ENCODE assay signal across 7 mouse cellular contexts in genomic region chr7:4996934-4997333, GRCm38 (mm10). TPM values are rescaled to one million over a fixed set of nuclear protein-coding genes. Genes with fewer than 3 reads are reported as not detected.
A peak's percentile ranks its signal among the peaks of the same experiment; 100 is the strongest.
DNase-seq lines count a peak whose midpoint lies in the region; ATAC-seq and TF ChIP-seq lines count a peak whose summit lies in the region.

No protein-coding gene starts in this region.

- ATAC-seq in liver, embryonic 11.5 days (replicated peaks; ENCODE audit: low FRiP score), result no peak
- no peak for ATAC-seq in intestine, embryonic 15.5 days
- ATAC-seq in neural tube, embryonic 15.5 days (ENCODE audit: low FRiP score), result no peak
- ATAC-seq in activated CD4-positive, CD25-positive, alpha-beta regulatory T cell, adult 4 months, result no peak

- 63% methylated on average over 6 of the region's 8 CpGs for WGBS in liver, embryonic 11.5 days
- WGBS in intestine, embryonic 15.5 days, result 66% methylated on average over 8 of the region's 8 CpGs
- WGBS in neural tube, embryonic 15.5 days, result 68% methylated on average over 6 of the region's 8 CpGs

- H3K4me2 ChIP-seq in liver, embryonic 11.5 days, result peak overlapping the region; percentile 65
- peak overlapping the region; percentile 80 for H3K4me2 ChIP-seq in intestine, embryonic 15.5 days (replicated peaks)
- H3K4me2 ChIP-seq in neural tube, embryonic 15.5 days, result peak overlapping the region; percentile 77

- peaks cover 5% of the 10 kb centered on the region; the same call in 1 of the 2 replicates for H3K4me1 ChIP-seq in liver, embryonic 11.5 days (replicated peaks; ENCODE audit: control insufficient read depth, insufficient read depth, low read length)
- no peaks in the 10 kb centered on the region for H3K4me1 ChIP-seq in embryonic fibroblast, embryonic 13.5 days (ENCODE audit: control insufficient read depth, insufficient read depth, low read length)
- peaks cover 16% of the 10 kb centered on the region for H3K4me1 ChIP-seq in intestine, embryonic 15.5 days (replicated peaks)
- peaks cover 41% of the 10 kb centered on the region for H3K4me1 ChIP-seq in neural tube, embryonic 15.5 days

- H3K27me3 ChIP-seq in liver, embryonic 11.5 days (replicated peaks; ENCODE audit: control insufficient read depth, insufficient read depth, low read length), result peaks cover 43% of the 10 kb centered on the region
- H3K27me3 ChIP-seq in intestine, embryonic 15.5 days (replicated peaks), result no peaks in the 10 kb centered on the region
- no peaks in the 10 kb centered on the region for H3K27me3 ChIP-seq in neural tube, embryonic 15.5 days (replicated peaks)

- no peak overlapping the region for H3K4me3 ChIP-seq in liver, embryonic 11.5 days (ENCODE audit: low read depth, low read length)
- peak overlapping the region; percentile 51 for H3K4me3 ChIP-seq in embryonic fibroblast, embryonic 13.5 days (ENCODE audit: insufficient read depth, low read length)
- H3K4me3 ChIP-seq in intestine, embryonic 15.5 days (replicated peaks), result peak overlapping the region; percentile 72; the same call in 1 of the 2 replicates
- H3K4me3 ChIP-seq in neural tube, embryonic 15.5 days (replicated peaks), result peak overlapping the region; percentile 73

- no peak for TF ChIP-seq CTCF in embryonic fibroblast, embryonic 13.5 days (IDR thresholded peaks at IDR 0.05; ENCODE audit: borderline replicate concordance, insufficient read depth, low read length)

- DNase-seq in liver, embryonic 11.5 days (ENCODE audit: low spot score), result no peak
- DNase-seq in liver, result no peak
- DNase-seq in right cerebral cortex, postnatal 4 days, result no peak

- H3K9me3 ChIP-seq in liver, embryonic 11.5 days (ENCODE audit: control insufficient read depth, low read length), result no peaks in the 10 kb centered on the region
- H3K9me3 ChIP-seq in intestine, embryonic 15.5 days, result no peaks in the 10 kb centered on the region
- no peaks in the 10 kb centered on the region for H3K9me3 ChIP-seq in neural tube, embryonic 15.5 days (replicated peaks)

- H3K9ac ChIP-seq in liver, embryonic 11.5 days (ENCODE audit: low read depth, low read length), result no peak overlapping the region
- no peak overlapping the region for H3K9ac ChIP-seq in intestine, embryonic 15.5 days
- peak overlapping the region; percentile 81 for H3K9ac ChIP-seq in neural tube, embryonic 15.5 days (replicated peaks)

- no peak for TF ChIP-seq POLR2A in embryonic fibroblast, embryonic 13.5 days (IDR thresholded peaks at IDR 0.05; ENCODE audit: low read depth, low read length)

- no peak overlapping the region for H3K27ac ChIP-seq in liver, embryonic 11.5 days (ENCODE audit: low read depth, low read length)
- peak overlapping the region; percentile 58 for H3K27ac ChIP-seq in embryonic fibroblast, embryonic 13.5 days (ENCODE audit: insufficient read depth, low read length)
- H3K27ac ChIP-seq in intestine, embryonic 15.5 days, result no peak overlapping the region; the same call in 1 of the 2 replicates
- H3K27ac ChIP-seq in neural tube, embryonic 15.5 days (replicated peaks), result peak overlapping the region; percentile 90

- H3K36me3 ChIP-seq in liver, embryonic 11.5 days (ENCODE audit: control insufficient read depth, insufficient read depth, low read length), result peaks cover 5% of the 10 kb centered on the region; the same call in 1 of the 2 replicates
- peaks cover 17% of the 10 kb centered on the region; the same call in 1 of the 2 replicates for H3K36me3 ChIP-seq in intestine, embryonic 15.5 days
- H3K36me3 ChIP-seq in neural tube, embryonic 15.5 days, result peaks cover 16% of the 10 kb centered on the region

RNA-seq across cellular contexts. Expression of gene Zfp579, which starts 1.0 kb away (rescaled TPM):
- 13.7 and 16.8 TPM in 2 replicates for polyA plus RNA-seq in liver, embryonic 11.5 days (2014; fragmentation: Nextera tagmentation; extraction: Ambion mirVana)
- 11.0 and 15.6 TPM in 2 replicates for polyA plus RNA-seq in embryonic fibroblast, embryonic 13.5 days (2011; ENCODE audit: insufficient read length, low read depth, missing spikeins)
- 22.2 and 24.6 TPM in 2 replicates for polyA plus RNA-seq in intestine, embryonic 15.5 days (2015; fragmentation: Nextera tagmentation; extraction: Ambion mirVana)
- polyA plus RNA-seq in neural tube, embryonic 15.5 days (2015; fragmentation: Nextera tagmentation; extraction: Ambion mirVana), result 49.6 and 57.0 TPM in 2 replicates
- polyA plus RNA-seq in activated CD4-positive, CD25-positive, alpha-beta regulatory T cell, adult 4 months (2017; shearing (Covaris generic)), result 1 to 10 TPM; 2.9 to 5.3 TPM

RNA-seq across cellular contexts. Expression of gene Zfp524, which starts 17.3 kb away (rescaled TPM):
- polyA plus RNA-seq in liver, embryonic 11.5 days (2014; fragmentation: Nextera tagmentation; extraction: Ambion mirVana), result 13.9 and 14.0 TPM in 2 replicates
- 8.7 and 10.5 TPM in 2 replicates for polyA plus RNA-seq in embryonic fibroblast, embryonic 13.5 days (2011; ENCODE audit: insufficient read length, low read depth, missing spikeins)
- 20.2 and 21.4 TPM in 2 replicates for polyA plus RNA-seq in intestine, embryonic 15.5 days (2015; fragmentation: Nextera tagmentation; extraction: Ambion mirVana)
- 7.3 and 9.9 TPM in 2 replicates for polyA plus RNA-seq in neural tube, embryonic 15.5 days (2015; fragmentation: Nextera tagmentation; extraction: Ambion mirVana)
- 10 to 100 TPM; 33.3 to 55.4 TPM for polyA plus RNA-seq in activated CD4-positive, CD25-positive, alpha-beta regulatory T cell, adult 4 months (2017; shearing (Covaris generic))

RNA-seq across cellular contexts. Expression of gene Fiz1, which starts 17.6 kb away (rescaled TPM):
- polyA plus RNA-seq in liver, embryonic 11.5 days (2014; fragmentation: Nextera tagmentation; extraction: Ambion mirVana), result 37.1 and 40.8 TPM in 2 replicates
- 23.6 and 27.5 TPM in 2 replicates for polyA plus RNA-seq in embryonic fibroblast, embryonic 13.5 days (2011; ENCODE audit: insufficient read length, low read depth, missing spikeins)
- 37.0 and 38.5 TPM in 2 replicates for polyA plus RNA-seq in intestine, embryonic 15.5 days (2015; fragmentation: Nextera tagmentation; extraction: Ambion mirVana)
- 37.0 TPM in 2 replicates for polyA plus RNA-seq in neural tube, embryonic 15.5 days (2015; fragmentation: Nextera tagmentation; extraction: Ambion mirVana)
- 10 to 100 TPM in 1 of 2 experiments, 1 to 10 TPM in 1; 8.1 to 10.1 TPM for polyA plus RNA-seq in activated CD4-positive, CD25-positive, alpha-beta regulatory T cell, adult 4 months (2017; shearing (Covaris generic))

RNA-seq across cellular contexts. Expression of gene Gm44973, which starts 18.4 kb away (rescaled TPM):
- polyA plus RNA-seq in liver, embryonic 11.5 days (2014; fragmentation: Nextera tagmentation; extraction: Ambion mirVana), result 1.8 and 3.3 TPM in 2 replicates
- polyA plus RNA-seq in embryonic fibroblast, embryonic 13.5 days (2011; ENCODE audit: insufficient read length, low read depth, missing spikeins), result not detected in 2 replicates
- 1.6 TPM in 2 replicates for polyA plus RNA-seq in intestine, embryonic 15.5 days (2015; fragmentation: Nextera tagmentation; extraction: Ambion mirVana)
- polyA plus RNA-seq in neural tube, embryonic 15.5 days (2015; fragmentation: Nextera tagmentation; extraction: Ambion mirVana), result 0.15 and 1.4 TPM in 2 replicates
- polyA plus RNA-seq in activated CD4-positive, CD25-positive, alpha-beta regulatory T cell, adult 4 months (2017; shearing (Covaris generic)), result 10 to 100 TPM in 1 of 2 experiments, 1 to 10 TPM in 1; 5.6 to 19.0 TPM

RNA-seq across cellular contexts. Expression of gene Zfp865, which starts 23.2 kb away (rescaled TPM):
- polyA plus RNA-seq in liver, embryonic 11.5 days (2014; fragmentation: Nextera tagmentation; extraction: Ambion mirVana), result 3.5 and 4.5 TPM in 2 replicates
- polyA plus RNA-seq in embryonic fibroblast, embryonic 13.5 days (2011; ENCODE audit: insufficient read length, low read depth, missing spikeins), result 23.4 and 29.4 TPM in 2 replicates
- polyA plus RNA-seq in intestine, embryonic 15.5 days (2015; fragmentation: Nextera tagmentation; extraction: Ambion mirVana), result 5.5 and 5.6 TPM in 2 replicates
- polyA plus RNA-seq in neural tube, embryonic 15.5 days (2015; fragmentation: Nextera tagmentation; extraction: Ambion mirVana), result 6.4 and 7.0 TPM in 2 replicates
- 1 to 10 TPM; 3.5 to 5.3 TPM for polyA plus RNA-seq in activated CD4-positive, CD25-positive, alpha-beta regulatory T cell, adult 4 months (2017; shearing (Covaris generic))

Comparison
In these comparisons a context has a peak if more than half of its experiments do, and no peak if none do; other contexts are left out.
1. H3K27ac ChIP-seq: peak in embryonic fibroblast, embryonic 13.5 days (single experiment) and neural tube, embryonic 15.5 days (single experiment); none in liver, embryonic 11.5 days (single experiment) and intestine, embryonic 15.5 days (single experiment).
2. Peak in every context shown above with its lines, with median percentiles within 50 percentile points of each other: H3K4me2 ChIP-seq.